Mouse (Mus musculus) ES-Bruce4 (cell line): ENCODE data around the gene Layn. TPM values are rescaled to one million over a fixed set of nuclear protein-coding genes. Genes with fewer than 3 reads are reported as not detected.

Source experiments
- H3K27ac ChIP-seq: 2 replicates; pipeline ENCODE4 v1.5.1; 2012; ENCODE audit warnings: low read length, inconsistent platforms; ENCODE audit not compliant: insufficient read depth
- H3K27me3 ChIP-seq: 2 replicates; pipeline ENCODE4 v1.6.1; 2012; ENCODE audit warnings: mild to moderate bottlenecking, low read length, inconsistent platforms; ENCODE audit not compliant: control insufficient read depth, poor library complexity, insufficient read depth, severe bottlenecking
- H3K36me3 ChIP-seq: 2 replicates; pipeline ENCODE4 v1.6.1; 2012; ENCODE audit warnings: inconsistent platforms, mild to moderate bottlenecking, low read length, moderate library complexity; ENCODE audit not compliant: control insufficient read depth, poor library complexity, insufficient read depth, severe bottlenecking
- H3K4me1 ChIP-seq: one replicate; pipeline ENCODE4 v1.8.1; 2011; ENCODE audit warnings: low read length; ENCODE audit not compliant: control insufficient read depth, insufficient read depth
- H3K4me3 ChIP-seq: 2 replicates; pipeline ENCODE4 v1.5.1; 2011; ENCODE audit warnings: low read depth, mild to moderate bottlenecking, low read length
- H3K9ac ChIP-seq: 2 replicates; pipeline ENCODE4 v1.6.1; 2012; ENCODE audit warnings: low read depth, mild to moderate bottlenecking, inconsistent platforms; ENCODE audit not compliant: poor library complexity, severe bottlenecking
- H3K9me3 ChIP-seq: replicated peaks from 2 replicates; pipeline ENCODE4 v1.6.1; 2012; ENCODE audit warnings: mild to moderate bottlenecking, low read length, inconsistent platforms; ENCODE audit not compliant: control insufficient read depth, poor library complexity, insufficient read depth, severe bottlenecking
- CTCF ChIP-seq: IDR thresholded peaks from one replicate; pipeline ENCODE4 v1.8.1; 2011; ENCODE audit warnings: low read depth, low read length
- EP300 ChIP-seq: IDR thresholded peaks from 2 replicates; pipeline ENCODE4 v1.6.1; 2011; ENCODE audit warnings: low read depth, low read length; ENCODE audit not compliant: insufficient read depth
- POLR2A ChIP-seq: IDR thresholded peaks from one replicate; pipeline ENCODE4 v1.8.1; 2011; ENCODE audit warnings: low read length; ENCODE audit not compliant: insufficient read depth
- polyA plus RNA-seq: library from polyadenylated mRNA; stranded (reverse); fragments of >200 nt; gene quantifications from 2 replicates; pipeline ENCODE4 v1.2.4, GENCODE M21; 2011; ENCODE audit warnings: low read depth; ENCODE audit not compliant: missing spikeins, insufficient read depth, insufficient read length

Layn gene
- polyA plus RNA-seq, 1 experiment: 3.3 TPM

DNA sequence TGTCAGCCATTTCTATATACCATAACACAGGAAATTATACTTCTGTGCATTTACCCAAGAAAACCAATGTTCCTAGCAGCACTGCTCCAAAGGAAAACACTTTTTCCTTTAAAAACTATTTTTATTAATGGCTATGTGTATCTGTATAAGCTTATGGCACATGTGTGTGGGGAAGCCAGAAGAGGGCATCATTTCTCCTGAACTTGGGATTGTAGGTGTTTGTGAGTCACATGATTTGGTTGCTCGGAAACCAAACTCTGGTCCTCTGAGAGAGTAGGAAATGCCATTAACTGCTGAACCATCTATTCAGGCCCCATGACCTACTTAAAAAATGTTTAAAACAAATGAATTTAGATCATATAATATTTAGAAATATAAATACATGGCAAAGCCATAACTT, 49.9 kb downstream of the Layn start:
- no peak for TF ChIP-seq POLR2A
- no peak for TF ChIP-seq EP300
- no peak for TF ChIP-seq CTCF
- Histone ChIP-seq H3K27ac (no peak overlapping the region), H3K9ac (no peak overlapping the region), H3K36me3 (no peaks in the 10 kb centered on the region), H3K4me3 (no peak overlapping the region), H3K27me3 (no peaks in the 10 kb centered on the region), H3K4me1 (no peaks in the 10 kb centered on the region), H3K9me3 (no peaks in the 10 kb centered on the region)

DNA sequence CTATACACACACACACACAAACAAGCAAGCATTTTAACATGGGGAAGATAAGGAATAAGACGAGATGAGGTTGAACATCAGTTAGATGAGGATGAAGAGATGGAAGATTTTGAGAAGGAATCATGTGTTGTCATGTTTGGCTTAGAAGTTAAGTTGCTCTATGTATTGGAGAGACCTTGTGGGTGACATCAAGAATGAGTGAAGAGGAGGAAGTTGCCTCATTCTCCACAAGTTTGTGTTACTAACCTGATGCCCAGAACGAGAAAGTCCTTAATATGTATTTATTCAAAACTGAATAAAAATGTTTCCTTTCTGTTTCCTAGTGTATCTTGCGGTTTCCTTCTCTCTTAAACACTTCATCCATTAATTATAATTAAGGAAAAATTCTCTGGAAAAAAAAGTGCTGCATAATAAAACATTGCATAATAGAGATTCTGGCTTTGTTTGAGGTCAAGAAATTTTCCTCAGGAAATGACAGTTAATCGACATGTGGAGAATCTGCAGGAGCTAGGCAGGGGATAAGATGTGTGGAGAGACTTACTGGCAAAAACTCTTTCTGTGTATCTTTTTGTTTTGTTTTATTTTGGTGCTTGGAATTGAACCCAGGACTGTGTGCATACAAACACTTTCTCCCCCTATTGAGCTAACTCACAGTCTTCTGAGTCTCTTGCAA, 55.6 kb downstream of the Layn start:
- Histone ChIP-seq H3K9me3 (no peaks in the 10 kb centered on the region), H3K36me3 (no peaks in the 10 kb centered on the region), H3K4me1 (no peaks in the 10 kb centered on the region), H3K4me3 (no peak overlapping the region), H3K27me3 (no peaks in the 10 kb centered on the region), H3K9ac (no peak overlapping the region), H3K27ac (no peak overlapping the region)
- TF ChIP-seq POLR2A: no peak
- TF ChIP-seq CTCF: no peak
- no peak for TF ChIP-seq EP300

DNA sequence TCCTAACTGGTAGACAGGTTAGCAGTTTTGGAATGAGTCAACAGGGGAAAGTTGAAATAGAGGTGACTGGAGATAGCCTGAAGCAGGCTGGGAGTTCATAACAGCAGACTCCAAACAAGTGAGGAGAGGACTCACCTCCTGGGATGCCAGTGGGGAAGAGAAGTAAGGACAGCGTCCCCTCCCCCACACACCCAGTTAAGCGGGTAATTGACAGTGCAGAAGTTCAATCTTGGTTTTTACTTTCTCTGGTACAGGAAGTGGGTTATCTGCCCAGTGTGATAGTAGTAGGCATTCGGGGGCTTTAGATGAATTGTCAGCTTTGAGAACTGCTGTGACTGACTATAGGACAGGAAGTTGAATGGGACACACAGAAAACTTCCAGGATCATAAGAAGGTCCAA, 56.5 kb downstream of the Layn start:
- no peaks in the 10 kb centered on the region for H3K9me3 ChIP-seq
- no peaks in the 10 kb centered on the region for H3K4me1 ChIP-seq
- H3K27me3 ChIP-seq: no peaks in the 10 kb centered on the region
- no peak overlapping the region for H3K4me3 ChIP-seq
- no peaks in the 10 kb centered on the region for H3K36me3 ChIP-seq
- TF ChIP-seq CTCF: no peak
- no peak for TF ChIP-seq EP300
- TF ChIP-seq POLR2A: no peak
- H3K9ac ChIP-seq: no peak overlapping the region
- H3K27ac ChIP-seq: no peak overlapping the region

DNA sequence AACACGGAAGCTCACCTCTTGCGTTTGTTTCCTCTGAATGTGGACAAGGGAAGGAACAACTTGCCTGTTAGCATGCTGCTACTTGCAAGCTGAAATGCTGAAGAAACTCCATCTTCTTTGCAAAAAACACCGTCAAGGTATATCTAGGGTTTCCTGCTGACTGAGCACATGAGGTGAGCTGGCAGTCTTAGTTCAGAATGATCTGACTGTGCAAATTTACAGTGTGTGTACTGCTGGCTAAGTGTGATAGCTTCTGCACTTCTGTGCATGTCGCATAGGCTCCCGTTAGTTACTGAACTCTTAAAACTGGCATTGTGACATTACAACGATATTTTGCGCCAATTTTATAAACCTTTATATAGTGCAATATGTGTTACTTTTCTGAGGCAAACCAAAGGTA, 57.2 kb downstream of the Layn start:
- Histone ChIP-seq H3K27ac (no peak overlapping the region), H3K4me1 (no peaks in the 10 kb centered on the region), H3K27me3 (no peaks in the 10 kb centered on the region), H3K9me3 (no peaks in the 10 kb centered on the region), H3K36me3 (no peaks in the 10 kb centered on the region), H3K9ac (no peak overlapping the region), H3K4me3 (no peak overlapping the region)
- no peak for TF ChIP-seq POLR2A
- no peak for TF ChIP-seq EP300
- TF ChIP-seq CTCF: no peak

DNA sequence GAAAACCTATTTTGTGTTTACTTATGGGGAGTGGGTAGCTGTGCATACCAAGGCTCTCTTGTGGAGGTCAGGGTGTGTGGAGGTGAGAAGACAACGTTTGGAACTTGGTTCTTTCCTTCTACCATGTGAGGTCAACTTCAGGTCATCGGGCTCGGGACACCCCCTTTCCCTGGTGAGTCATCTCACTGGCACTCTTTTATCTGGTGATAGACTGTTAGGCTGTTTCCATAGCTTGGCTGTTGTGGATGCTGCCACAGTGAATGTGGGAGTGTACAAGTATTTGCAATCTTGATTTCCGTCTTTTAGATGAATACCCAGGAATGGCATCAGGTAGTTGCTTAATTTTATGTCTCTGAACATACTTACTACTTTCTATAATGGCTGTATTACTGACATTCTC, 61.2 kb downstream of the Layn start:
- no peaks in the 10 kb centered on the region for H3K9me3 ChIP-seq
- H3K4me3 ChIP-seq: no peak overlapping the region
- H3K36me3 ChIP-seq: no peaks in the 10 kb centered on the region
- H3K4me1 ChIP-seq: no peaks in the 10 kb centered on the region
- no peaks in the 10 kb centered on the region for H3K27me3 ChIP-seq
- no peak overlapping the region for H3K9ac ChIP-seq
- no peak overlapping the region for H3K27ac ChIP-seq
- no peak for TF ChIP-seq EP300
- TF ChIP-seq CTCF: no peak
- TF ChIP-seq POLR2A: no peak

DNA sequence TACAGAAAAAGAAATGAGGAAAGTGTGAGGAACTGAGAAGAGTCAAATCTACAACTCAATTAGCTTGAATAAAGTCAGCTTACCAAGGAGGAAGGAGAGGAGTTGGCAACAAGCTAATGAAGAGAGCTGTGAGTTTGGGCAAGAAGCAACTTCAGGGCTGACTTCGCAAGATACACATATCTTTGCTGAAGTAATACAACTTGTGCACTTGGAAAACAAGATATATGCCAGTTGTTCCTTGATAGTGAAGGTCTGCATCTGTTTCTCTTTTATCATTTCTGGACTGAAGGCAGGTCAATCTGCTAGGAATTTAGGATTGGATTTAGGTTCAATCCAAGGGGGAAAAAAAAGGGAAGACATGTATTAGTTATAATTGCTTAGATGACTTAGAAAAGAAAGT, 63.2 kb downstream of the Layn start:
- Histone ChIP-seq H3K9ac (no peak overlapping the region), H3K36me3 (no peaks in the 10 kb centered on the region), H3K9me3 (no peaks in the 10 kb centered on the region), H3K4me3 (no peak overlapping the region), H3K4me1 (no peaks in the 10 kb centered on the region), H3K27ac (no peak overlapping the region), H3K27me3 (no peaks in the 10 kb centered on the region; the same call in 1 of the 2 replicates)
- TF ChIP-seq POLR2A (no peak), CTCF (no peak), EP300 (no peak)
